Mouse (Mus musculus): ENCODE results near the gene AI854703.

DNA sequence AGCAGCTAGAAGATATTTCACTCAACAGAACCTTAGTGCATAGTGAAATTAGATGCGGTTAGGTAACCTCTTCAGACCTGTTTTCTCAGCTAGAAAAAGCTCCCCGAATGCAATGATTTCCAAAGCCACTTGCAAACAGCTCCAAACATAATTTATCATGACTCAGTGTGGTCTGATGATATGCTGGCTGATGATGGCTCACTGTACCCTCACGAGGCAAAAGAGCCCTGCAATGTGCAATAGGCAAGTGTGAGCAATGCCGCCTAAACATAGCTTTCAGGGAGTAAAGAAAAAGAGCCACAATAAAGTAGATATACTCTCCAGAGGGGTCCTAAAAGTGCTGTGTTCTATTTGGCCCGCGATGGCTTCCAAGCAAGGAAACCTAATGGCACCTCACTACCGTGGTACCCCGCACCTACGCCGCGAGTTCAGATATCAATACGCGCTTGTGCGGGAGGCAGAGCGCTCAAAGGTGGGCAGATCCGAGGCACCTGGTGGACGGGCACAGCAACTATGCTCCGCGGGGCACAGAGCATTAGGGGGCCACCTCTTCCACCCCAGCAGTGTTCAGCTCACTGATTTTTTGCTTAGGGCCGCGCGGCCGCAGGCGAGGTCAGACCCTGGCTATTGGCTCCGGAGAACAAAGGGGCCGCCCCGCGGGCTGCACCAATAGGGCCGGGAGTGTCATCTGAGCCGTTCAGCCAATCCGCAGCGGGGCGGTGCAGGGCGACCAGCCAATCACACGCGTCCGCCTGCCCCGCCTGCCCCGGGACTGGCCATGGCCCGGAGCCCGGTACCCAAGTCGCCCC is 25.1 kb upstream of the AI854703 start, which contains the start of gene Zfp775:
- TF ChIP-seq ZNF384 (IDR thresholded peaks at IDR 0.05; ENCODE audit: low read depth, low read length) (no peak), HCFC1 (IDR thresholded peaks at IDR 0.05; ENCODE audit: borderline replicate concordance, insufficient read depth, low read length) (no peak), MAFK (IDR thresholded peaks at IDR 0.05; ENCODE audit: insufficient read depth, low read depth, low read length) (no peak)
